Mouse (Mus musculus) heart, adult 2 months (tissue): ENCODE measurements around the gene Slc25a19.

Source experiments
- CTCF ChIP-seq: fragments of 200-600 bp; IDR thresholded peaks from 2 replicates; pipeline ENCODE4 v1.8.1; 2022; ENCODE audit warnings: antibody characterized with exemption, mild to moderate bottlenecking, moderate library complexity
- EP300 ChIP-seq: fragments of 200-500 bp; IDR thresholded peaks from 2 replicates; pipeline ENCODE4 v1.6.1; 2011; ENCODE audit warnings: low read depth, low read length, control low read depth; ENCODE audit not compliant: insufficient read depth
- POLR2A ChIP-seq: fragments of 200-500 bp; IDR thresholded peaks from 2 replicates; pipeline ENCODE4 v1.6.1; 2011; ENCODE audit warnings: mild to moderate bottlenecking, low read depth, low read length, control low read depth; ENCODE audit not compliant: insufficient read depth

- TF ChIP-seq CTCF: no peak
- TF ChIP-seq POLR2A: no peak
- no peak for TF ChIP-seq EP300
These were observed 6.9 kb upstream of the Slc25a19 start for GRCm38 (mm10) chr11:115635041-115635440.
